Mouse (Mus musculus) forebrain, embryonic 10.5 days (tissue): ENCODE data around the gene Midn. TPM values are rescaled to one million over a fixed set of nuclear protein-coding genes. Genes with fewer than 3 reads are reported as not detected.

ENCODE experiments used
- DNase-seq: peaks from one replicate; pipeline ENCODE4 v3.0.0-alpha.2; 2017; ENCODE audit warnings: low spot score; ENCODE audit errors: extremely low spot score
- H3K27ac ChIP-seq: fragments of 300-500 bp; sonication (generic); 2 replicates; pipeline ENCODE4 v1.5.1; 2016; ENCODE audit warnings: mild to moderate bottlenecking
- H3K27me3 ChIP-seq: fragments of 300-500 bp; sonication (generic); 2 replicates; pipeline ENCODE4 v1.6.1; 2016; ENCODE audit warnings: mild to moderate bottlenecking; ENCODE audit not compliant: poor library complexity, severe bottlenecking
- H3K36me3 ChIP-seq: fragments of 300-500 bp; sonication (generic); replicated peaks from 2 replicates; pipeline ENCODE4 v1.6.1; 2016; ENCODE audit warnings: mild to moderate bottlenecking, moderate library complexity
- H3K4me1 ChIP-seq: fragments of 300-500 bp; sonication (generic); 2 replicates; pipeline ENCODE4 v1.6.1; 2016
- H3K4me3 ChIP-seq: fragments of 300-500 bp; sonication (generic); 2 replicates; pipeline ENCODE4 v1.5.1; 2016; ENCODE audit warnings: mild to moderate bottlenecking, moderate library complexity
- H3K9me3 ChIP-seq: fragments of 300-500 bp; sonication (generic); 2 replicates; pipeline ENCODE4 v1.6.1; 2016; ENCODE audit warnings: mild to moderate bottlenecking, moderate library complexity
- WGBS: fragments of 180-500 bp; shearing (Covaris S2); methylation state at CpG from one replicate; pipeline ENCODE4 v1.1.7; 2016; 5-methylcytosine and 5-hydroxymethylcytosine counted together
- polyA plus RNA-seq: library from polyadenylated mRNA; unstranded; fragments of >200 nt; fragmentation: Nextera tagmentation; extraction: Ambion mirVana; gene quantifications from 2 replicates; pipeline ENCODE4 v1.2.1, GENCODE M21; 2016

The Midn gene
- polyA plus RNA-seq, 1 experiment from 2014 or later: 19.1 TPM

GRCm38 (mm10) chr10:80173358-80173757, 25.3 kb downstream of the Midn start:
- peaks cover 78% of the 10 kb centered on the region for H3K4me1 ChIP-seq
- 15% methylated on average over 11 of the region's 11 CpGs for WGBS
- DNase-seq: no peak
- H3K36me3 ChIP-seq: peaks cover 48% of the 10 kb centered on the region
- peak overlapping the region; percentile 66 for H3K4me3 ChIP-seq
- peak overlapping the region; percentile 88 for H3K27ac ChIP-seq
- peaks cover 10% of the 10 kb centered on the region for H3K27me3 ChIP-seq
- H3K9me3 ChIP-seq: no peaks in the 10 kb centered on the region

DNA sequence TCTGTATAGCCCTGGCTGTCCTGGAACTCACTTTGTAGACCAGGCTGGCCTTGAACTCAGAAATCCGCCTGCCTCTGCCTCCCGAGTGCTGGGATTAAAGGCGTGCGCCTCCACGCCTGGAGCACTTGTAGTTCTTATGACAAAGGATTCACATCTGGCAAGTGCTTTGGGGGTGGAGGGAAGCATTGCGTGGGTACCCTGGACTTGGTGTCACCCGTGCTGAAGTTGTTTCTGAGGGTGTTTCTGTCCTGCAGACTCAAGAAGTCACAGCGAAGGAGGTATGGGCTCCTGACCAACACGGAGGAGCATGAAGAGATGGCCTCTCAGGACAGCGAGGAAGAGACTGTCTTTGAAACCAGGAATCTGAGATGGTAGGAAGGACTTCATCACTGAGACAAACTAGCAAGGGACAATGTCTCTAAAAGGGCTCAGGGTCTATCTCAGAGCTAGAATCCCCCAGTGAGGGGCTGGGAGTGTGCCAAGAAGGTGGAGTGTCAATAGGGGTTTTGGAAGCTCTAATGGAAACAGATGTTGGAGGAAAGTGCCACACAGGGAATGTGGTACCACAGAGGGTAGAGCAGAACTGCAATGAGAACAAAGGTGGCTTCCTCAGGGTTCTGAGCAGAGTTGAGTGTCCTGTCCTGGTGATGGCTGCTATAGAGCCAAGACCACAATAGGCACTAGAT, 26.0 kb downstream of the Midn start:
- no peaks in the 10 kb centered on the region for H3K9me3 ChIP-seq
- H3K4me3 ChIP-seq: peak overlapping the region; percentile 66; the same call in 1 of the 2 replicates
- peaks cover 73% of the 10 kb centered on the region for H3K4me1 ChIP-seq
- no peak for DNase-seq
- H3K36me3 ChIP-seq: peaks cover 46% of the 10 kb centered on the region
- no peak overlapping the region for H3K27ac ChIP-seq
- WGBS: 87% methylated on average over 10 of the region's 10 CpGs
- peaks cover 15% of the 10 kb centered on the region for H3K27me3 ChIP-seq

GRCm38 (mm10) chr10:80174705-80175104, 26.6 kb downstream of the Midn start:
- H3K36me3 ChIP-seq: peaks cover 40% of the 10 kb centered on the region
- no peak for DNase-seq
- no peaks in the 10 kb centered on the region for H3K9me3 ChIP-seq
- no peak overlapping the region for H3K27ac ChIP-seq
- H3K4me1 ChIP-seq: peaks cover 72% of the 10 kb centered on the region
- H3K27me3 ChIP-seq: peaks cover 15% of the 10 kb centered on the region
- WGBS: 57% methylated on average over 2 of the region's 2 CpGs
- H3K4me3 ChIP-seq: peak overlapping the region; percentile 19

DNA sequence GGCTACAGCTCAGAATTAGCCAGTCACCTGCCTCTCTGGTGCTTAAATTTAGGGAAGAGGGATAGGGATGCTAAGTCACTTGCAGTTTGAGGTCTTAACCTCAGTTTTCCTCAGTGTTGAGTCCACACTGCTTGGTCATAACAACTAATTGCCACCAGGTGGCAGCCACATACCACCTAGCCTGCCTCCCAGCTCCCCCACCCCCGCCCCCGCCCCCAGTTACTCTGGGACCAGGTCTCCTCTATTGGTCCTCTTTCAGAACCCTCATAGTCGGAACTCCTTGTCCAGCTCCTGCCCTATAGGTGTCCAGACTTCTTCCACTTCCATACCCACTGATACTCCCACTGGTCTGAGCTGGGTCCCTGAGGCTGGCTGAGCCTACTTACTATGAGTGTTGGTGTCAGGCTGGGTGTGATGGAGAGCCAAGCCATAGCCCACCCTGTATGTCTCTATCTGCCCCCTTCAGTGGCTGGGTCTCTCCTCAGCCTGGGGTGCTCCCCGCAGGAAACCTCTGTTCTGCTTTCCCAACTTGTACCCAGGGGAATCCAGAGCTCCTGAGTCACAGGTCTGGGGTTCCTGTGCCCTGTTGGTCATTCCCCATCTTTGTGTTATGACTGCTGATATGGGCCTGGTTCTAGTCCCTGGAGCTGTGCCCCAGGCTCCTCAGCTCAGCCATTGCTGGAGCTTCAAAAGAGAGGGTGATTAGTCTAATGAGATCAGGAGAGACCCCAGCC, 27.6 kb downstream of the Midn start:
- 21% methylated on average over 4 of the region's 4 CpGs for WGBS
- H3K4me3 ChIP-seq: peak overlapping the region; percentile 14; the same call in 1 of the 2 replicates
- DNase-seq: peak; percentile 63
- H3K4me1 ChIP-seq: peaks cover 72% of the 10 kb centered on the region
- peak overlapping the region; percentile 31; the same call in 1 of the 2 replicates for H3K27ac ChIP-seq
- H3K36me3 ChIP-seq: peaks cover 30% of the 10 kb centered on the region
- peaks cover 20% of the 10 kb centered on the region for H3K27me3 ChIP-seq
- H3K9me3 ChIP-seq: no peaks in the 10 kb centered on the region

DNA sequence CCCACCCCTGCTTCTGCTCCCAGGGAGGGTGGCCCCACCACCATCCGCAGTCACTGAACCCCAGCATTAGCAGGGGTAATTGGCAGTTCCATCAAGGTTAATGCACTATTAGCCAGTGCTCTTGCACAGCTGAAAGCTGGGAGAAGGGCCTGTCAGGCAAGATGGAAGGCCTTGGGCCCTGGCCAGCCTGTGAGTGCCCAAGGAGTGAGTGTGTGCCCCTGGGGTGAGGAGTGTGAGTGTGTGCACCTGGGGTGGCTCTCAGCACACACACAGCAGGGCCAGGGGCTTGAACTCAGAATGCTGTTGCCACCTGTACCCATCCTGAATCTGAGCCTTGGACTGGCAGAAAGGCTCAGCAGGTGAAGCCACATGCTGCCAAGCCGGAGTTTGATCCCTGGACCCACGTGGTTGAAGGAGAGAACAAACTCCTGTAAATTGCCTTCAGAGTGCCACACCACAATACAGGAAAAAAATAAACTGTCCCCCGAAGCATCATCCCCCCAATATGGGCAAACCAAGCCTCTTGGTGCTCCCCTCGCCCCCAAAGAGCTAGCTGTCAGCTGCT, 28.3 kb downstream of the Midn start:
- Histone ChIP-seq H3K27me3 (peaks cover 20% of the 10 kb centered on the region), H3K4me1 (peaks cover 77% of the 10 kb centered on the region), H3K4me3 (peak overlapping the region; percentile 14; the same call in 1 of the 2 replicates), H3K27ac (peak overlapping the region; percentile 54; the same call in 1 of the 2 replicates), H3K36me3 (peaks cover 23% of the 10 kb centered on the region), H3K9me3 (no peaks in the 10 kb centered on the region)
- no peak for DNase-seq
- 83% methylated on average over 5 of the region's 5 CpGs for WGBS

DNA sequence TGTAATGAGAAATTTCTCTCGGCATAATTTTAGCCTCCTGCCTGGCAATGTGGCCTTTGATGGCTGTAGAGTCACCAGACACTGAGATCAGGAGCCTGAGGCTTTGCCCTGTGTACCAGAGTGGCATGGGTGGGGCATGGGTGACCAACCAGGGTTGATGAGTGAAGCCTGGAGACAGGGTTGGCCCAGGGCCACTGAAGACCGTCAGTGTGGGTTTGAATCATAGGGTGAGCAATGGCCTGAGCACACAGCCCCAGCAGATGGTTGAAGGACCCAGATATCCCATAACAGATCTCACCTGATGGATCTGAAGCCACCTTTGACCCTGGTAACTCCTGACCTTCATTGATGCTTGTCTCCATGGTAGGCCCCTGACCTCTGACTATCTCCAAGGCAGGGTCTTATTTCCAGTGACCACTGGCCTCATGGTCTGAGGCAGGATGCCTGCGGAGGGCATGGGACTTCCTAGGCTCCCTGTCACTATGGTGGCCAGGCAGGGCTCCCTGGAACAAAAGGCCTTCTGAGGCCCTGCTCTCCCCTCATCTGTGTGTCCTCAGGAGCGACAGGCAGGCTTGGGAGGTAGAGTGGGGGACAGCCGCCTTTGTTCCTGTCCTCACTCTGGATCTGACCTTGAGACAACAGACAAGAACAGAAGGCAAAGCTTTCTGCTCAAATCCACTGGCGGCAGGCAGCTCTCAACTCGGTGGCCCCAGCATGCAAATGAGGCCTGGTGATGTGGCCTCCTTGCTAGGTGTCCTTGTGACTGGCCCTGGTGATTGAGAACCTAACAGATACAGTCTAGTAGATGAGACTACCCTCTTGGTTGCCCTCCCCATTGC, 29.6 kb downstream of the Midn start:
- Histone ChIP-seq H3K4me3 (peak overlapping the region; percentile 5; the same call in 1 of the 2 replicates), H3K27me3 (peaks cover 22% of the 10 kb centered on the region), H3K36me3 (peaks cover 22% of the 10 kb centered on the region), H3K27ac (peak overlapping the region; percentile 54), H3K9me3 (no peaks in the 10 kb centered on the region), H3K4me1 (peaks cover 75% of the 10 kb centered on the region)
- no peak for DNase-seq
- 79% methylated on average over 7 of the region's 7 CpGs for WGBS

GRCm38 (mm10) chr10:80179068-80180051, 31.3 kb downstream of the Midn start, which contains the start of gene Efna2:
Gene Efna2 (plus strand): TSS chr10:80179482.
- peak; percentile 66 for DNase-seq
- H3K4me1 ChIP-seq: peaks cover 67% of the 10 kb centered on the region
- WGBS: 5% methylated on average over 99 of the region's 106 CpGs
- H3K27ac ChIP-seq: peak within 1 kb of the TSS; percentile 90
- H3K27me3 ChIP-seq: peaks cover 31% of the 10 kb centered on the region
- peaks cover 36% of the 10 kb centered on the region for H3K36me3 ChIP-seq
- peak within 1 kb of the TSS; percentile 92 for H3K4me3 ChIP-seq
- no peaks in the 10 kb centered on the region for H3K9me3 ChIP-seq

DNA sequence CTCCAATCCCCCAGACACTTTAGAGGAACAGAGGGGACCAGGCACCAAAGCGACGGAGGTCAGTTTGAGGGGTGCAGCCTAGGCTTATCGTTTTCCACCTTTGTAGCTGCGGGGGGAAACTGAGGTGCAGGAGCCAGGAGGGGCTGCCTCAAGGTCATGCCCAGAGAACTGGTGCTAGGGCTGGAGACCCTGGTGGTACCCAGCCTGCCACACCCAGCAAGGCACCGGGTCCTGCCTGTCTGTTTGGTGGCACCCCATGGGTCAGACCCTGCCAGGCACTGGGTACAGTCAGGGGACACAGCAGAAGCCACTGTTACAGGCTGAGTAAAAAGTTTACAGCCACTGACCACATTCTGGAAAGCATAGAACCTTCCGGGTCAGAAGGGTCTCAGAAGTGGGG, 32.2 kb downstream of the Midn start:
- Histone ChIP-seq H3K9me3 (no peaks in the 10 kb centered on the region), H3K36me3 (peaks cover 37% of the 10 kb centered on the region), H3K27me3 (peaks cover 38% of the 10 kb centered on the region), H3K4me3 (peak overlapping the region; percentile 92), H3K4me1 (peaks cover 67% of the 10 kb centered on the region), H3K27ac (peak overlapping the region; percentile 90)
- no peak for DNase-seq
- 53% methylated on average over 6 of the region's 6 CpGs for whole genome bisulfite sequencing

DNA sequence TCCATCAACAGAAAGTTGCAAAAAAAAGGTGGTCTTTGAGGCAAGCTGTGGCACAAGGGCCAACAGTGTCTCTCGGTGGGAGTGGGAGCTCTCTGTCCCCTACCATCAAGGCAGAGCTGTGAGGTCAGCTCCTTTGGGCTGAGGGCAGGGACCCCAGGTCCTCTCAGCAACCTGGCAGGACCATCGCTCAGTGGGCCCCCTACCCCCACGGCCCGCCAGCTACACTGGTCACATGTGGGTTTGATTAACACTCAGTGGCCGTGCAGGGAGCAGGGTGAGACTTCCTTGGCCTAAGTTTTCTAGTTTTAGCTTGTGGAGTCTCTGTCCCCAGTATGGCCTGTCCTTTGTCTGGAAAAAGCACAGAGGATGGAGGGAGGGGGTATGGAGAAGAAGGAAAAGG, 32.8 kb downstream of the Midn start:
- Histone ChIP-seq H3K27ac (peak overlapping the region; percentile 90), H3K4me3 (peak overlapping the region; percentile 92), H3K36me3 (peaks cover 40% of the 10 kb centered on the region), H3K27me3 (peaks cover 43% of the 10 kb centered on the region), H3K9me3 (no peaks in the 10 kb centered on the region), H3K4me1 (peaks cover 67% of the 10 kb centered on the region)
- 66% methylated on average over 5 of the region's 5 CpGs for WGBS
- DNase-seq: no peak

DNA sequence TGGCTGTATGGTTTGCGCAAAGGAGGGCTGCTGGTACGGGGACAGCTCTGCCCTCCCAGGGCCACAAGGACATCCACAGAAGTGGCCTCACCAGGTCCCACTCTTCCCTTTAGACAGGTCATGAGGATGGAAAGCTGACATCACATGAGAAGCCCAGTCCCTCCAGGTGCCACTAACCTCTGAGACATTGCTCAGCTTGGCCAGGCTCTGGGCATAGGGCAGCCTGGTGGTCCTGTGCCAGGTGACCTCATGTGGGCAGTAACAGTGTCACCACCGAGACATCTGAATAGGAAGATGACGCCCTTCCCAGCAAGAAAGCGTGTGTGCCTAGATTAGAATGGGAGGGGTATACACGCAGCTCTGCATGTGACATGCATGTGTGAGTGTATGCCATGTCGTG, 34.5 kb downstream of the Midn start:
- WGBS: 95% methylated on average over 7 of the region's 7 CpGs
- H3K27me3 ChIP-seq: peaks cover 56% of the 10 kb centered on the region
- H3K4me3 ChIP-seq: peak overlapping the region; percentile 92; the same call in 1 of the 2 replicates
- peaks cover 59% of the 10 kb centered on the region for H3K4me1 ChIP-seq
- peaks cover 54% of the 10 kb centered on the region for H3K36me3 ChIP-seq
- H3K9me3 ChIP-seq: no peaks in the 10 kb centered on the region
- no peak overlapping the region for H3K27ac ChIP-seq
- no peak for DNase-seq

GRCm38 (mm10) chr10:80186649-80187048, 38.6 kb downstream of the Midn start:
- Histone ChIP-seq H3K27me3 (peaks cover 82% of the 10 kb centered on the region), H3K27ac (no peak overlapping the region), H3K4me3 (0 out of 2 replicates have a peak overlapping the region, but pooled peaks have one; percentile 2), H3K36me3 (peaks cover 70% of the 10 kb centered on the region), H3K9me3 (no peaks in the 10 kb centered on the region), H3K4me1 (peaks cover 57% of the 10 kb centered on the region)
- no peak for DNase-seq
- WGBS: 37% methylated on average over 27 of the region's 27 CpGs
